Mouse (Mus musculus) stomach, embryonic 14.5 days (tissue): Measurements from ENCODE around the gene Taf9b. TPM values are rescaled to one million over a fixed set of nuclear protein-coding genes. Genes with fewer than 3 reads are reported as not detected.
"Not testable (repeated sequence)": the region's sequence is repeated elsewhere in the genome, so short reads cannot be mapped to it uniquely, and the experiment has no call there.

ENCODE experiments used
- ATAC-seq: fragments of 200-750 bp; cut with Nextera tagmentation; 2 replicates; pipeline ENCODE4 v1.8.0; 2017; ENCODE audit warnings: low read depth, moderate TSS enrichment; ENCODE audit not compliant: insufficient number of reproducible peaks, insufficient read depth, low FRiP score
- H3K27ac ChIP-seq: fragments of 300-500 bp; sonication (generic); 2 replicates; pipeline ENCODE4 v1.5.1; 2014; ENCODE audit warnings: mild to moderate bottlenecking, low read length, moderate library complexity, mixed read lengths
- H3K27me3 ChIP-seq: fragments of 300-500 bp; sonication (generic); 2 replicates; pipeline ENCODE4 v1.6.1; 2014; ENCODE audit warnings: low read length, control low read depth, mixed read lengths; ENCODE audit not compliant: control insufficient read depth, insufficient read depth
- H3K36me3 ChIP-seq: fragments of 300-500 bp; sonication (generic); 2 replicates; pipeline ENCODE4 v1.6.1; 2014; ENCODE audit warnings: mild to moderate bottlenecking, control low read depth, low read length, moderate library complexity, mixed read lengths; ENCODE audit not compliant: control insufficient read depth, insufficient read depth
- H3K4me1 ChIP-seq: fragments of 300-500 bp; sonication (generic); 2 replicates; pipeline ENCODE4 v1.6.1; 2014; ENCODE audit warnings: low read length, control low read depth, mixed read lengths; ENCODE audit not compliant: control insufficient read depth, insufficient read depth
- H3K4me2 ChIP-seq: fragments of 300-500 bp; sonication (generic); replicated peaks from 2 replicates; pipeline ENCODE4 v1.6.1; 2014; ENCODE audit warnings: low read depth, low read length, control low read depth
- H3K4me3 ChIP-seq: fragments of 300-500 bp; sonication (generic); 2 replicates; pipeline ENCODE4 v1.5.1; 2014; ENCODE audit warnings: low read depth, low read length, control low read depth
- H3K9ac ChIP-seq: fragments of 300-500 bp; sonication (generic); replicated peaks from 2 replicates; pipeline ENCODE4 v1.6.1; 2014; ENCODE audit warnings: low read depth, mild to moderate bottlenecking, control low read depth, low read length, moderate library complexity, mixed read lengths
- H3K9me3 ChIP-seq: fragments of 300-500 bp; sonication (generic); 2 replicates; pipeline ENCODE4 v1.6.1; 2016; ENCODE audit warnings: low read depth, low read length, control low read depth; ENCODE audit not compliant: control insufficient read depth
- WGBS: fragments of 180-500 bp; shearing (Covaris S2); extraction: QIAGEN DNeasy Blood & Tissue Kit; methylation state at CpG from one replicate; pipeline ENCODE4 v1.1.7; 2014; 5-methylcytosine and 5-hydroxymethylcytosine counted together
- polyA plus RNA-seq: library from polyadenylated mRNA; unstranded; fragments of >200 nt; fragmentation: Nextera tagmentation; extraction: Ambion mirVana; gene quantifications from 2 replicates; pipeline ENCODE4 v1.2.1, GENCODE M21; 2014

Gene Taf9b
- 13.7 and 15.0 TPM in 2 replicates for polyA plus RNA-seq

DNA sequence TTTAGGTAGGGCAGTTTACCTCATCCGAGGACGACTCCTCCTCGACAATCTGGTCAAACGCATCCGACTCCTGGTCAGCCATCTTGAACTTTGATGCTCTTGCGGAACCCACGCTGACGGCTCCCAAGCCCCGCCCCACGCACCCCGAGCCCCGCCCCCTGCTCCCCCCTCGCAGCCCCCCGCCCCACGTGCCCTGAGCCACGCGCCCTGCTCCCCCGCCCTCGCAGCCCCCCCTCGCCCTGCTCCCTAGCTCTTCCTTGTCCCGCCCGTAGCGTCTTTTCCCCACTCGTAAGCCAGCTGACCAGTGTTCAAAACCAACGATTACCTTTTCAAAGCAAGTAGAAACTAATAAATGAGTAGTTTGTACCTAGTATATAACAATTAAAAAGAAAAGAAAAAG is at the start of gene Taf9b:
Gene Taf9b, minus strand, starts transcription at position 101 of the 400 bp plus-strand sequence.
- peaks cover 4% of the 10 kb centered on the region; the same call in 1 of the 2 replicates for H3K9me3 ChIP-seq
- H3K27ac ChIP-seq: no peak within 1 kb of the TSS
- H3K4me1 ChIP-seq: no peaks in the 10 kb centered on the region
- H3K27me3 ChIP-seq: no peaks in the 10 kb centered on the region
- H3K9ac ChIP-seq: peak within 1 kb of the TSS; percentile 48; the same call in 1 of the 2 replicates
- 83% methylated on average over 25 of the region's 25 CpGs for WGBS
- no peak for ATAC-seq
- no peaks in the 10 kb centered on the region for H3K36me3 ChIP-seq
- H3K4me2 ChIP-seq: peak within 1 kb of the TSS; percentile 28; the same call in 1 of the 2 replicates
- H3K4me3 ChIP-seq: peak within 1 kb of the TSS; percentile 46; the same call in 1 of the 2 replicates

DNA sequence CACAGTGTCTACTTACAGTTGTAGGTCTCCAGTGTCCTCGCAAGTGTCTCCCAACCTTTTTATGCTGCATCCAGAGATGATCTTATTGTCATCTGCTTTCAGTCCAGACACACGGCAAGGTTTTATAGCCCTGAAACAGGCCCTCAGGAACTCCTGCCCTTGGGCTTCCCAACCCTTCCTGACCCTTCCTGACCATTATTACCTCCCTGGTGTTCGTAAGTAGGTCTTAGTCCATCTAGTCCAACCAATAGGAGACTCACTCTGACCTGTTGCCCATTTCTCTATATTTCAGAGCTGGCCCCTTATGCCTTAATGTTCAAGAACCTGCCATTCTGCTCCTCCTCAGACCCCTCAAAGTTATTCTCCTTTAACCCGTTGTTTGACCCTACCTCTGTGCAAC is 34.3 kb upstream of the Taf9b start, which contains the start of gene Fnd3c2:
Gene Fnd3c2, minus strand, starts transcription at position 101 of the 400 bp plus-strand sequence.
- H3K9me3 ChIP-seq: no peaks in the 10 kb centered on the region
- H3K9ac ChIP-seq: no peak within 1 kb of the TSS
- no peak for ATAC-seq
- H3K4me1 ChIP-seq: no peaks in the 10 kb centered on the region
- H3K27me3 ChIP-seq: no peaks in the 10 kb centered on the region
- no peak within 1 kb of the TSS for H3K4me3 ChIP-seq
- 88% methylated on average over 4 of the region's 4 CpGs for WGBS
- H3K36me3 ChIP-seq: no peaks in the 10 kb centered on the region
- H3K4me2 ChIP-seq: no peak within 1 kb of the TSS
- no peak within 1 kb of the TSS for H3K27ac ChIP-seq

DNA sequence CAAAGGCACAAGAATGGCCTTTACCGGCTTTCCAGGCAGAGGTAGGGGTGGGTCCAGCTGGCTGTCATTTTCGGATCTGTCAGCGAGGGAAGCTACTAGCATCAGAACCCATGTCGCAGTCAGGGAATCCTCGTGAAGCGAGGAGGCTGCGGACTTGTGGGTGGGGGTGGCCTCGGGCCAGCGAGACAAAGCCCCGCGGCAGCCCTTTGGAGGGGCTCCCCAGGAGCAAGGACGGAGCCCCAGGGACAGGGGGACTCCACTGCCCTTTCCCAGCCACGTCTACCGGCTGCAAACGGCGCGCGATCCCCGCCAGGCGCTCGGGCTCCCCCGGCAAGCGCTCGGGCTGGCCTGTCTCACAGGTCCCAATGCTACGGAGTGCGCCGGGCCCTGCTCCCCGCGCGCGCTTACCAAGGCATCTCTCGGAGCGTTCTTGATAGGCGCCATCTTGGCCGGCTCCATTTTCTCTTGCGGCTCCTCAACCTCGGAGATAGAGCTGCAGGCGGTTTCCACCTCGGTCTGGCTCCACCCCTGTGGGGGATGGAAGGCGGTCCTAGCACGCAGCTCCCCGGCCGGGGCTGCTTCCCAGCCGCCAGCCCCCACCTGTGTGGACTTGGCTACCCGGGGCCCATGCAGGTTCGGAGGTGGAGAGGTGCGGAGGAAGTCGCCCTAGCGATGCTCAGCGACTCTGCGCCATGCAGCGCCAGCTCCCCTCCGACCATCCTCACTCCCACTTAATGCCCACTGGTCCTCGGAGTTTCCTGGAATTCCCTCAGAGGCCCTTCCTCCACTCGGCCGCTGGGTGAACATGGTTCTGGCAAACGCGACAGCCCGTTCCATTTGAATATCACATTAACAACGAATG is 1.6 kb downstream of the Taf9b start:
- Histone ChIP-seq H3K4me3 (peak overlapping the region; percentile 46), H3K9me3 (peaks cover 4% of the 10 kb centered on the region; the same call in 1 of the 2 replicates), H3K27ac (peak overlapping the region; percentile 61; the same call in 1 of the 2 replicates), H3K4me1 (no peaks in the 10 kb centered on the region), H3K27me3 (no peaks in the 10 kb centered on the region), H3K4me2 (peak overlapping the region; percentile 39), H3K36me3 (no peaks in the 10 kb centered on the region), H3K9ac (peak overlapping the region; percentile 48; the same call in 1 of the 2 replicates)
- 18% methylated on average over 60 of the region's 60 CpGs for WGBS
- peak; percentile 96 for ATAC-seq

DNA sequence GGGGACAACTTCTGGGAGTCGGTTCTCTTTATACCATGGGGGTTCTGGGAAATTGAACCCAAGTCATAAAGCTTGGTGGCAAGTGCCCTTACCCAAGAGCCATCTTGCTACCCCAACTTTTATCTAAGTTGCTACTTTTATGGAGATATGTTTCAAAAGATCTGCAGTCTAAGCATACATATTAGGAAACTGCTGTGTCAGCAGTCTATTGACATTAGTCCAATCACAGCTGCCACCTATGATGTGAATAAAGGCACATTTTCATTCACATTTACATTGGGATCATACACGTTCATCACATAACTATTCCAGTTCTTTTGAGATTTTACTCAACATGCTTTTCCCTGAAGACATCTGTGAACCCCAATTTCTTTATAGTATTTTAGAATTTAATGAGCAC is 11.9 kb downstream of the Taf9b start:
- no peak overlapping the region for H3K9ac ChIP-seq
- no peaks in the 10 kb centered on the region for H3K9me3 ChIP-seq
- no peak overlapping the region for H3K4me3 ChIP-seq
- no peaks in the 10 kb centered on the region for H3K27me3 ChIP-seq
- no peak overlapping the region for H3K27ac ChIP-seq
- 74% methylated on average over 2 of the region's 2 CpGs for WGBS
- no peaks in the 10 kb centered on the region for H3K36me3 ChIP-seq
- no peak for ATAC-seq
- no peak overlapping the region for H3K4me2 ChIP-seq
- H3K4me1 ChIP-seq: no peaks in the 10 kb centered on the region

DNA sequence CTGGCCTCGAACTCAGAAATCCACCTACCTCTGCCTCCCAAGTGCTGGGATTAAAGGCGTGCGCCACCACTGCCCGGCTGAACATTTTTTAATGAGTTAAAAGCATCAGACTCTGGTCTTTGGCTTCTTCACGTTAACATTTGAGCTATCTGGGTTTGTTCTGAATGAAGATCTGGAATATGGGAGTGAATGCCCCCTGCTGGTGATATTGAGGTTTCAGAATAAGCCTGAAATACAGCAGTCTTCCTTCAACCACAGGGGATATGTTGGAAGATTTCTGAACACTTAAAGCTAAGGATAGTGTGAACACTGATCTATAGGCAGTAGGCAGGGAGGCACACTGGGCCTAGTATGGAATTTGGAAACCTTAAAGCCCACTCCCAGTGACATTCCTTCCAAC is 22.1 kb downstream of the Taf9b start:
- Histone ChIP-seq H3K27me3 (no peaks in the 10 kb centered on the region), H3K9me3 (no peaks in the 10 kb centered on the region), H3K9ac (no peak overlapping the region), H3K4me2 (no peak overlapping the region), H3K36me3 (peaks cover 11% of the 10 kb centered on the region; the same call in 1 of the 2 replicates), H3K27ac (no peak overlapping the region), H3K4me1 (no peaks in the 10 kb centered on the region), H3K4me3 (no peak overlapping the region)
- ATAC-seq: no peak
- 80% methylated on average over 5 of the region's 5 CpGs for WGBS

DNA sequence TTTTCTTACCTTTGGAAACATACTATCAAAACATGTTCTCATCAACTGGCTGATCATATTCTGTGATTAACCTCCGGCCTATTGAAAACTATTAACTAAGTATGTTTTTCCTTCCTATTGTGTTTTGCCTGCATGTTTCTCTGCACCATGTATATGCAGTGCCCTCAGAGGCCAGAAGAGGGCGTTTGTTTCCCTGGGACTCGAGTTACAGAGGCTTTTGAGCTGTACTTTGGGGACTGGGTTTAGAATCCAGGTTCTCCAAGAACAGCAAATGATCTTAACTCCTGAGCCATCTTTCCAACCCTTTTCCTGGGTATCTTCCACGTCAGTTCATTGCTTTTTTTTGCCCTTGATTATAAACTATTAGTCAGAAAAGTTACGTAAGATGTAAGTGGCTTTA is 23.6 kb downstream of the Taf9b start:
- Histone ChIP-seq H3K36me3 (peaks cover 11% of the 10 kb centered on the region; the same call in 1 of the 2 replicates), H3K4me1 (no peaks in the 10 kb centered on the region), H3K27me3 (no peaks in the 10 kb centered on the region), H3K9ac (no peak overlapping the region), H3K4me3 (no peak overlapping the region), H3K27ac (no peak overlapping the region), H3K4me2 (no peak overlapping the region), H3K9me3 (no peaks in the 10 kb centered on the region)
- no peak for ATAC-seq
- 62% methylated on average over 5 of the region's 5 CpGs for WGBS

DNA sequence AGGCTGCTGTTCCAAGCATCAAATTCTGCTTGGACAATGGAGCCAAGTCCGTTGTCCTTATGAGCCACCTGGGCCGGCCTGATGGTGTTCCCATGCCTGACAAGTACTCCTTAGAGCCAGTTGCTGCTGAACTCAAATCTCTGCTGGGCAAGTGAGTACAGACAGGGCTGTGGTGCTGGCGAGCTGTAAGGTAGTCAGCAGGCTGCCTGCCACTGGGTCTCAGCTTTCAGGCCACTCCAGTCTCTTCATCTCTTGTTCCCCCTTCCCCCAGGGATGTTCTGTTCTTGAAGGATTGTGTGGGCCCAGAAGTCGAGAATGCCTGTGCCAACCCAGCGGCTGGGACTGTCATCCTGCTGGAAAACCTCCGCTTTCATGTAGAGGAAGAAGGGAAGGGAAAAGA is 26.6 kb downstream of the Taf9b start:
- H3K9ac ChIP-seq, ATAC-seq, H3K4me3 ChIP-seq, H3K9me3 ChIP-seq, H3K27ac ChIP-seq, H3K4me1 ChIP-seq, H3K4me2 ChIP-seq, H3K27me3 ChIP-seq: not testable (repeated sequence)
- peaks cover 11% of the 10 kb centered on the region; the same call in 1 of the 2 replicates for H3K36me3 ChIP-seq
- WGBS: 92% methylated on average over 6 of the region's 6 CpGs

DNA sequence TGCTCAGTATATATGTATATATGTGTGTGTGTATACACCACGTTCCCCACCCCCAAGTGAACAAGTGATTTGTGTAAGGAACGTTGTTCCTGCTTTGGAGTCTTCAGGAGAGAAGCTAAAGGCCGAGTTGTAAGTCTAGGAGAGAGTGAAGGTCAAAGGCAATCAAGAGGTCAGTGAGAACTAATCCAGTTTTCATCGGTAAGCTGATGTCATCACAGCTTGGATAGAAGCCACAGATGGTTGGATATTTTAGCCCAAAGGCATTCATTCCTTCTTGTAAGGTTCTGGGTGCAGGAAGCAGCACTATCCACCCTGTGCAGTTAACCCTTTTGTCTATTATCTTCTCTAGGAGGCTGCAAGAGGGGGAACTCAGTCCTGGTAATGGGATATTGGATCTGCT is 30.9 kb downstream of the Taf9b start:
- no peaks in the 10 kb centered on the region for H3K9me3 ChIP-seq
- H3K27ac ChIP-seq: no peak overlapping the region
- no peaks in the 10 kb centered on the region for H3K4me1 ChIP-seq
- ATAC-seq: no peak
- H3K4me2 ChIP-seq: peak overlapping the region; percentile 54
- H3K27me3 ChIP-seq: no peaks in the 10 kb centered on the region
- 40% methylated on average over 4 of the region's 4 CpGs for WGBS
- H3K4me3 ChIP-seq: no peak overlapping the region
- no peak overlapping the region for H3K9ac ChIP-seq
- H3K36me3 ChIP-seq: peaks cover 3% of the 10 kb centered on the region; the same call in 1 of the 2 replicates
